In the genomic region with DNA sequence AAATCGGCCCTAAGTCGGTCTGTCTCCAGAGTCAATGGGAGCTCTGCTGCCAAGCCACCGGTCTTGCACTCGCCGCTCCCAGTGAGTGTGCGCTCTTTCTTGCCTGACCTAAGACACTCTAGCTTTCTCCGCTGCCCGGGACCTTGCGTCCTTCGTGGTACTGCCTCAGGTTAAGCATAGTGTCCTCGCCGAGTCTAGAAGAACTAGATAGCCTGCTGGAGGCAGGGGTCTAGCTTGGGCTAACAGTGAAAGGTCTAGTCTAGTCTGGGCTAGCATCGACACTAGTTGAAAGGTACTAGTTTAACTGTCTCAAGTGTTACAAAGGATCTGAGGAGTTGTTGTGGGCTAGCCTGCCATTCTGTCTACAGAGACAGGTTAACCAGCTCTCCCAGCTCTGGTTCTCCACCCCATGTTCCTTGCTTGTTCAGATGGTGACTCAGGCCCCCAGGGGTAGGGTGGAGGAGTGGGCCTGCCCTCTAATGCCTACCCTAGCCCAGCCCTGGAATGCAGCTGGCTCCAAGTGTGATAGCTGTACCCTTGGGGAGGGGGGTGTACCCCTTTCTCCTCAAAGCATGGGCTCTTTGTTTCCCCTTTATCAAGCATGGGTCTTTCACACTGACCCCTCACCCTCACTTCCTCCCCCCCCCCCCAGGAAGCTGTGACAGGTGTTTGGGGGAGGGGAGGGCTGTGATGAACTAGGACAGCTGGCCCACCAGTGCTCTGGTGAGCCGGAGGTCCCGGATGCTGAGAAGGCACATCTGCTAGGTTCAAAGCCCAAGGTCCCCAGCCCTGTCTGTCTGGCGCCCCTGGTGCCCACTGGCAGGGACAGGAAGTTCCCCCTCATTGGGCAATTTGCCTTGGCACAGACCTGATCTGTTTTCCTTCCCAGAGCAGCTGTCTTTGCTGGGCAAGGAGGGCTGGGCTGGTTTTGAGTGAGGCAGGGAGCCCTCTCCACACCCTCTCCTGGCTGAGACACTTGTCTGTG, we compare ENCODE assay signal across 8 mouse cellular contexts. TPM values are rescaled to one million over a fixed set of nuclear protein-coding genes. Genes with fewer than 3 reads are reported as not detected.
DNase-seq lines count a peak whose midpoint lies in the region; ATAC-seq and TF ChIP-seq lines count a peak whose summit lies in the region.

A gene (minus strand): TSS at position 934 of the 985 bp plus-strand sequence.

- no peaks in the 10 kb centered on the region for H3K79me2 ChIP-seq in heart, adult 2 months (replicated peaks; ENCODE audit: control insufficient read depth, insufficient read depth, low read length)
- H3K79me2 ChIP-seq in liver, adult 2 months (ENCODE audit: control insufficient read depth, insufficient read depth, low read length): peaks cover 8% of the 10 kb centered on the region; the same call in 1 of the 2 replicates

- H3K4me2 ChIP-seq in midbrain, postnatal 0 days (ENCODE audit: low read depth, low read length, poor library complexity, severe bottlenecking): peak within 1 kb of the TSS; percentile 95

- H3K9me3 ChIP-seq in midbrain, postnatal 0 days (ENCODE audit: low read length): no peaks in the 10 kb centered on the region

- no peak for TF ChIP-seq EP300 in heart, adult 2 months (IDR thresholded peaks at IDR 0.05; ENCODE audit: insufficient read depth, low read depth, low read length)

- H3K4me3 ChIP-seq in heart, adult 2 months: peak within 1 kb of the TSS; percentile 49
- peak within 1 kb of the TSS; percentile 66 for H3K4me3 ChIP-seq in liver, adult 2 months (ENCODE audit: insufficient read depth, low read depth, low read length)
- peak within 1 kb of the TSS; percentile 62 for H3K4me3 ChIP-seq in midbrain, postnatal 0 days (ENCODE audit: low read depth, low read length)

- TF ChIP-seq POLR2A in heart, adult 2 months (IDR thresholded peaks at IDR 0.05; ENCODE audit: insufficient read depth, low read depth, low read length): peak; percentile 10; the same call in 1 of the 2 replicates
- TF ChIP-seq POLR2A in liver, adult 2 months (IDR thresholded peaks at IDR 0.05; ENCODE audit: extremely low read depth, insufficient read depth, low read length): no peak

- peak; percentile 71 for DNase-seq in ovary, postnatal 36 days (ENCODE audit: low spot score)
- no peak for DNase-seq in ovary, postnatal 14 days (ENCODE audit: low spot score)
- peak; percentile 81 for DNase-seq in embryo, embryonic 10.5 days (ENCODE audit: low spot score)
- DNase-seq in heart, adult 2 months: peak; percentile 62 to 77
- peak; percentile 71 for DNase-seq in kidney, adult 9 months
- DNase-seq in liver, adult 2 months (ENCODE audit: extremely low read depth, low read depth, low spot score): peak; percentile 57
- peak; percentile 96 for DNase-seq in midbrain, postnatal 0 days (ENCODE audit: low spot score)
- DNase-seq in testis, postnatal 14 days (ENCODE audit: low spot score): peak; percentile 67

- 1% methylated on average over 16 of the region's 16 CpGs for WGBS in heart, adult 2 months
- WGBS in liver, adult 2 months: 1% methylated on average over 16 of the region's 16 CpGs
- under 1% methylated on average over 16 of the region's 16 CpGs for WGBS in midbrain, postnatal 0 days

- TF ChIP-seq CTCF in heart, adult 2 months (IDR thresholded peaks at IDR 0.05): peak; percentile 24
- peak; percentile 36 for TF ChIP-seq CTCF in liver, adult 2 months (IDR thresholded peaks at IDR 0.05; ENCODE audit: low read depth, low read length)
- TF ChIP-seq CTCF in midbrain, postnatal 0 days (IDR thresholded peaks at IDR 0.05): peak; percentile 67

- no peak for ATAC-seq in midbrain, postnatal 0 days (ENCODE audit: low FRiP score)

- H3K9ac ChIP-seq in heart, adult 2 months (ENCODE audit: low read depth, low read length): peak within 1 kb of the TSS; percentile 69
- peak within 1 kb of the TSS; percentile 72 for H3K9ac ChIP-seq in liver, adult 2 months (ENCODE audit: low read depth, low read length)
- H3K9ac ChIP-seq in midbrain, postnatal 0 days (replicated peaks; ENCODE audit: low read length, poor library complexity, severe bottlenecking): peak within 1 kb of the TSS; percentile 72

- intact Hi-C loops in heart, adult 2 months (cut with DNase I): loop anchor here (5.0 kb wide), 1 partner anchor 34 kb away; a partner anchor contains a TSS

- H3K27me3 ChIP-seq in heart, adult 2 months (ENCODE audit: control insufficient read depth, insufficient read depth, low read length): no peaks in the 10 kb centered on the region
- H3K27me3 ChIP-seq in liver, adult 2 months (ENCODE audit: control insufficient read depth, insufficient read depth, low read length): no peaks in the 10 kb centered on the region
- H3K27me3 ChIP-seq in midbrain, postnatal 0 days (ENCODE audit: insufficient read depth, low read length): peaks cover under 1% of the 10 kb centered on the region; the same call in 1 of the 2 replicates

- H3K27ac ChIP-seq in heart, adult 2 months: peak within 1 kb of the TSS; percentile 76
- peak within 1 kb of the TSS; percentile 68 for H3K27ac ChIP-seq in liver, adult 2 months (replicated peaks; ENCODE audit: insufficient read depth, low read depth, low read length)
- H3K27ac ChIP-seq in midbrain, postnatal 0 days (ENCODE audit: low read depth, low read length): peak within 1 kb of the TSS; percentile 85

- H3K4me1 ChIP-seq in heart, adult 2 months (ENCODE audit: control insufficient read depth, insufficient read depth, low read length): peaks cover 3% of the 10 kb centered on the region; the same call in 1 of the 2 replicates
- peaks cover 19% of the 10 kb centered on the region for H3K4me1 ChIP-seq in liver, adult 2 months (ENCODE audit: control insufficient read depth, insufficient read depth, low read length)
- H3K4me1 ChIP-seq in midbrain, postnatal 0 days (ENCODE audit: insufficient read depth, low read length): peaks cover 19% of the 10 kb centered on the region; the same call in 1 of the 2 replicates

- H3K36me3 ChIP-seq in heart, adult 2 months (ENCODE audit: control insufficient read depth, insufficient read depth, low read length): no peaks in the 10 kb centered on the region
- H3K36me3 ChIP-seq in liver, adult 2 months (ENCODE audit: control insufficient read depth, insufficient read depth, low read length): peaks cover 3% of the 10 kb centered on the region; the same call in 1 of the 2 replicates
- peaks cover 13% of the 10 kb centered on the region for H3K36me3 ChIP-seq in midbrain, postnatal 0 days (ENCODE audit: insufficient read depth, low read length)

RNA-seq across cellular contexts. Expression of the gene that starts here (rescaled TPM):
- total RNA-seq in heart, adult 2 months (2021): 10 to 100 TPM; 14.6 to 15.2 TPM
- polyA plus RNA-seq in heart, adult 2 months (2012; rRNA removed): 27.5 and 33.7 TPM in 2 replicates
- 5.9 and 9.6 TPM in 2 replicates for total RNA-seq in liver, adult 2 months (2014; rRNA removed)
- 15.7 and 27.6 TPM in 2 replicates for polyA plus RNA-seq in liver, adult 2 months (2012; rRNA removed)
- total RNA-seq in midbrain, postnatal 0 days (2014; rRNA removed): 14.7 and 16.6 TPM in 2 replicates
- polyA plus RNA-seq in midbrain, postnatal 0 days (2015; fragmentation: Nextera tagmentation; extraction: Ambion mirVana): 9.5 and 9.8 TPM in 2 replicates
